Mouse (Mus musculus) myocyte (in vitro differentiated cells): ENCODE measurements around the gene Ccdc177. TPM values are rescaled to one million over a fixed set of nuclear protein-coding genes. Genes with fewer than 3 reads are reported as not detected.

Experiments
- H3K27me3 ChIP-seq: one replicate; pipeline ENCODE4 v1.6.1; 2011; ENCODE audit not compliant: control insufficient read depth, insufficient read depth, insufficient read length
- H3K36me3 ChIP-seq: one replicate; pipeline ENCODE4 v1.6.1; 2011; ENCODE audit not compliant: control insufficient read depth, insufficient read depth
- H3K4me2 ChIP-seq: one replicate; pipeline ENCODE4 v1.6.1; 2011; ENCODE audit warnings: low read depth, control low read depth
- H3K4me3 ChIP-seq: one replicate; pipeline ENCODE4 v1.5.1; 2011; ENCODE audit warnings: mild to moderate bottlenecking, control low read depth, moderate library complexity
- H3K79me2 ChIP-seq: one replicate; pipeline ENCODE4 v1.6.1; 2011; ENCODE audit not compliant: control insufficient read depth, insufficient read depth
- H3ac ChIP-seq: one replicate; pipeline ENCODE4 v1.6.1; 2011; ENCODE audit not compliant: control insufficient read depth, insufficient read length
- CEBPB ChIP-seq: IDR thresholded peaks from 2 replicates; pipeline ENCODE4 v1.6.1; 2011; ENCODE audit warnings: mild to moderate bottlenecking, moderate library complexity; ENCODE audit not compliant: poor library complexity, insufficient read depth, severe bottlenecking
- E2F4 ChIP-seq: IDR thresholded peaks from one replicate; pipeline ENCODE4 v1.6.1; 2011; ENCODE audit warnings: mild to moderate bottlenecking, control low read depth, moderate library complexity; ENCODE audit not compliant: insufficient read depth
- MAX ChIP-seq: IDR thresholded peaks from one replicate; pipeline ENCODE4 v1.6.1; 2011; ENCODE audit warnings: low read depth, mild to moderate bottlenecking, control low read depth
- MYOD1 ChIP-seq, 3 experiments: IDR thresholded peaks; one replicate each; pipeline ENCODE4 v1.6.1; 2011; ENCODE audit warnings: control low read depth in 2 of 3, low read depth in 2 of 3, mild to moderate bottlenecking in 2 of 3, moderate library complexity in 1 of 3; ENCODE audit not compliant: insufficient read length in 2 of 3, control insufficient read depth in 1 of 3
- MYOG ChIP-seq, 3 experiments: IDR thresholded peaks; one replicate each; pipeline ENCODE4 v1.6.1; 2011; ENCODE audit warnings: control low read depth in 2 of 3, low read depth in 2 of 3, mild to moderate bottlenecking in 2 of 3; ENCODE audit not compliant: insufficient read length in 2 of 3, control insufficient read depth in 1 of 3, insufficient read depth in 1 of 3
- POLR2A ChIP-seq: IDR thresholded peaks from one replicate; pipeline ENCODE4 v1.6.1; 2011; ENCODE audit warnings: low read depth, mild to moderate bottlenecking, control low read depth, moderate library complexity; ENCODE audit not compliant: insufficient read length
- POLR2AphosphoS2 ChIP-seq: IDR thresholded peaks from one replicate; pipeline ENCODE4 v1.6.1; 2011; ENCODE audit warnings: low read depth, control low read depth; ENCODE audit not compliant: insufficient read length
- SRF ChIP-seq: IDR thresholded peaks from one replicate; pipeline ENCODE4 v1.6.1; 2011; ENCODE audit warnings: low read depth; ENCODE audit not compliant: control insufficient read depth, insufficient read length
- TCF12 ChIP-seq: IDR thresholded peaks from one replicate; pipeline ENCODE4 v1.6.1; 2011; ENCODE audit warnings: mild to moderate bottlenecking, control low read depth; ENCODE audit not compliant: poor library complexity, insufficient read depth, severe bottlenecking
- TCF3 ChIP-seq: IDR thresholded peaks from one replicate; pipeline ENCODE4 v1.6.1; 2011; ENCODE audit warnings: low read depth, control low read depth; ENCODE audit not compliant: insufficient read length
- USF1 ChIP-seq: IDR thresholded peaks from one replicate; pipeline ENCODE4 v1.6.1; 2011; ENCODE audit warnings: low read depth, mild to moderate bottlenecking, control low read depth, moderate library complexity
- polyA plus RNA-seq: library from polyadenylated mRNA; unstranded; fragments of >200 nt; fragmentation: generic; extraction: Trizol; gene quantifications from one replicate; pipeline ENCODE4 v1.2.1, GENCODE M21; 2012; ENCODE audit warnings: missing spikeins

Gene Ccdc177
- polyA plus RNA-seq, 1 experiment, result not detected

- Histone ChIP-seq H3ac (no peak overlapping the region), H3K4me2 (no peak overlapping the region), H3K36me3 (no peaks in the 10 kb centered on the region), H3K79me2 (no peaks in the 10 kb centered on the region), H3K4me3 (no peak overlapping the region), H3K27me3 (peaks cover 34% of the 10 kb centered on the region)
- no peak for TF ChIP-seq CEBPB
Measured at GRCm38 (mm10) chr12:80746031-80746813, 14.3 kb downstream of the Ccdc177 start.

- H3K4me2 ChIP-seq, result no peak overlapping the region
- H3ac ChIP-seq, result no peak overlapping the region
- no peak overlapping the region for H3K4me3 ChIP-seq
- TF ChIP-seq TCF12, result no peak
- no peak for TF ChIP-seq SRF
- TF ChIP-seq USF1, result no peak
- no peak for TF ChIP-seq POLR2A
- no peak for TF ChIP-seq E2F4
- TF ChIP-seq POLR2AphosphoS2, result no peak
- no peak for TF ChIP-seq MYOG (IDR thresholded peaks at IDR 0.05; ENCODE audit: control insufficient read depth in 1 of 3, insufficient read depth in 1 of 3, insufficient read length in 2 of 3, low read depth in 2 of 3)
- no peak for TF ChIP-seq TCF3
- no peaks in the 10 kb centered on the region for H3K36me3 ChIP-seq
- peaks cover 37% of the 10 kb centered on the region for H3K27me3 ChIP-seq
- H3K79me2 ChIP-seq, result no peaks in the 10 kb centered on the region
Measured at GRCm38 (mm10) chr12:80744614-80745013, 15.9 kb downstream of the Ccdc177 start.

GRCm38 (mm10) chr12:80739482-80739881 is 21.0 kb downstream of the Ccdc177 start:
- Histone ChIP-seq H3ac (no peak overlapping the region), H3K27me3 (peaks cover 49% of the 10 kb centered on the region), H3K4me2 (no peak overlapping the region), H3K4me3 (no peak overlapping the region), H3K79me2 (no peaks in the 10 kb centered on the region), H3K36me3 (no peaks in the 10 kb centered on the region)
- TF ChIP-seq MAX, result no peak
- TF ChIP-seq CEBPB, result no peak
- TF ChIP-seq SRF, result no peak
- no peak for TF ChIP-seq TCF12

GRCm38 (mm10) chr12:80737283-80737600 is 23.2 kb downstream of the Ccdc177 start:
- H3K4me3 ChIP-seq, result no peak overlapping the region
- H3K36me3 ChIP-seq, result no peaks in the 10 kb centered on the region
- TF ChIP-seq MAX (no peak), USF1 (peak; percentile 8)
- H3K4me2 ChIP-seq, result peak overlapping the region; percentile 78
- no peaks in the 10 kb centered on the region for H3K79me2 ChIP-seq
- no peak overlapping the region for H3ac ChIP-seq
- peaks cover 49% of the 10 kb centered on the region for H3K27me3 ChIP-seq

GRCm38 (mm10) chr12:80736464-80737282 is 23.8 kb downstream of the Ccdc177 start:
- H3K36me3 ChIP-seq, result no peaks in the 10 kb centered on the region
- peaks cover 44% of the 10 kb centered on the region for H3K27me3 ChIP-seq
- H3K4me2 ChIP-seq, result peak overlapping the region; percentile 78
- H3ac ChIP-seq, result no peak overlapping the region
- no peaks in the 10 kb centered on the region for H3K79me2 ChIP-seq
- TF ChIP-seq MAX, result no peak
- peak; percentile 74 for TF ChIP-seq CEBPB
- no peak for TF ChIP-seq SRF
- TF ChIP-seq MYOD1 (IDR thresholded peaks at IDR 0.05; ENCODE audit: control insufficient read depth in 1 of 3, insufficient read length in 2 of 3, low read depth in 2 of 3), result peak in 2 of 3 experiments; percentile 29 to 48
- TF ChIP-seq TCF12, result peak; percentile 7
- TF ChIP-seq MYOG (IDR thresholded peaks at IDR 0.05; ENCODE audit: control insufficient read depth in 1 of 3, insufficient read depth in 1 of 3, insufficient read length in 2 of 3, low read depth in 2 of 3), result peak in 2 of 3 experiments; percentile 41 to 77
- no peak overlapping the region for H3K4me3 ChIP-seq
